8 mouse cellular contexts compared by ENCODE assay signal in genomic region chr16:20301770-20302649, GRCm38 (mm10). TPM values are rescaled to one million over a fixed set of nuclear protein-coding genes. Genes with fewer than 3 reads are reported as not detected.
DNase-seq lines count a peak whose midpoint lies in the region; ATAC-seq and TF ChIP-seq lines count a peak whose summit lies in the region.

TSS of gene Parl (minus strand) at chr16:20302387.

- peak; percentile 98 for TF ChIP-seq CTCF in kidney, postnatal 0 days (IDR thresholded peaks at IDR 0.05; ENCODE audit: low read depth)

- peak within 1 kb of the TSS; percentile 80 for H3K9ac ChIP-seq in heart, embryonic 12.5 days
- peak within 1 kb of the TSS; percentile 76 for H3K9ac ChIP-seq in kidney, postnatal 0 days (ENCODE audit: low read depth, low read length)
- peak within 1 kb of the TSS; percentile 87 for H3K9ac ChIP-seq in liver, embryonic 12.5 days
- peak within 1 kb of the TSS; percentile 60 for H3K9ac ChIP-seq in stomach, embryonic 15.5 days

- peak; percentile 89 for ATAC-seq in erythroid progenitor cell, adult 5-6 weeks (replicated peaks; ENCODE audit: low FRiP score, poor library complexity, severe bottlenecking)
- ATAC-seq in heart, embryonic 12.5 days (ENCODE audit: insufficient number of reproducible peaks, low FRiP score) = peak; percentile 86
- peak; percentile 89 for ATAC-seq in kidney, postnatal 0 days (replicated peaks; ENCODE audit: low FRiP score, low read depth)
- ATAC-seq in liver, embryonic 12.5 days = peak; percentile 93
- ATAC-seq in stomach, embryonic 15.5 days (ENCODE audit: insufficient read depth, low FRiP score, low read depth) = peak; percentile 82

- peak within 1 kb of the TSS; percentile 60 for H3K27ac ChIP-seq in heart, embryonic 12.5 days (ENCODE audit: poor library complexity, severe bottlenecking)
- H3K27ac ChIP-seq in kidney, postnatal 0 days = peak within 1 kb of the TSS; percentile 86
- H3K27ac ChIP-seq in liver, embryonic 12.5 days = peak within 1 kb of the TSS; percentile 69
- peak within 1 kb of the TSS; percentile 77 for H3K27ac ChIP-seq in stomach, embryonic 15.5 days

- peak; percentile 92 for DNase-seq in CD4-positive helper T cell, adult 2 months (ENCODE audit: low read depth, low spot score)
- DNase-seq in brain, embryonic 18.5 days (ENCODE audit: low read depth, low spot score) = peak; percentile 74
- DNase-seq in kidney, postnatal 0 days (ENCODE audit: low spot score) = peak; percentile 93
- peak; percentile 74 to 82 for DNase-seq in natural killer cell, adult 2 months (ENCODE audit: low spot score in 2 of 2)

- under 1% methylated on average over 45 of the region's 52 CpGs for WGBS in heart, embryonic 12.5 days
- under 1% methylated on average over 52 of the region's 52 CpGs for WGBS in kidney, postnatal 0 days
- WGBS in liver, embryonic 12.5 days (ENCODE audit: insufficient replicate concordance) = under 1% methylated on average over 52 of the region's 52 CpGs
- WGBS in stomach, embryonic 15.5 days = under 1% methylated on average over 52 of the region's 52 CpGs

- peaks cover 13% of the 10 kb centered on the region for H3K36me3 ChIP-seq in heart, embryonic 12.5 days
- H3K36me3 ChIP-seq in kidney, postnatal 0 days (ENCODE audit: insufficient read depth, low read length) = peaks cover 5% of the 10 kb centered on the region; the same call in 1 of the 2 replicates
- peaks cover 15% of the 10 kb centered on the region for H3K36me3 ChIP-seq in liver, embryonic 12.5 days
- peaks cover 3% of the 10 kb centered on the region; the same call in 1 of the 2 replicates for H3K36me3 ChIP-seq in stomach, embryonic 15.5 days

- no peaks in the 10 kb centered on the region for H3K27me3 ChIP-seq in heart, embryonic 12.5 days (replicated peaks)
- no peaks in the 10 kb centered on the region for H3K27me3 ChIP-seq in kidney, postnatal 0 days (ENCODE audit: insufficient read depth, low read length)
- H3K27me3 ChIP-seq in liver, embryonic 12.5 days (replicated peaks) = no peaks in the 10 kb centered on the region
- no peaks in the 10 kb centered on the region for H3K27me3 ChIP-seq in stomach, embryonic 15.5 days (replicated peaks)

- H3K4me3 ChIP-seq in heart, embryonic 12.5 days = peak within 1 kb of the TSS; percentile 73
- H3K4me3 ChIP-seq in kidney, postnatal 0 days (replicated peaks; ENCODE audit: low read depth, low read length) = peak within 1 kb of the TSS; percentile 93
- H3K4me3 ChIP-seq in liver, embryonic 12.5 days = peak within 1 kb of the TSS; percentile 94
- peak within 1 kb of the TSS; percentile 92 for H3K4me3 ChIP-seq in stomach, embryonic 15.5 days (replicated peaks)

- H3K4me1 ChIP-seq in heart, embryonic 12.5 days (replicated peaks) = peaks cover 19% of the 10 kb centered on the region
- H3K4me1 ChIP-seq in kidney, postnatal 0 days (replicated peaks; ENCODE audit: insufficient read depth, low read length) = peaks cover 9% of the 10 kb centered on the region
- peaks cover 26% of the 10 kb centered on the region for H3K4me1 ChIP-seq in liver, embryonic 12.5 days
- peaks cover 12% of the 10 kb centered on the region for H3K4me1 ChIP-seq in stomach, embryonic 15.5 days

- peak within 1 kb of the TSS; percentile 76 for H3K4me2 ChIP-seq in heart, embryonic 12.5 days
- peak within 1 kb of the TSS; percentile 70 for H3K4me2 ChIP-seq in kidney, postnatal 0 days (ENCODE audit: low read length)
- H3K4me2 ChIP-seq in liver, embryonic 12.5 days = peak within 1 kb of the TSS; percentile 84
- H3K4me2 ChIP-seq in stomach, embryonic 15.5 days = peak within 1 kb of the TSS; percentile 58

- no peaks in the 10 kb centered on the region for H3K9me3 ChIP-seq in heart, embryonic 12.5 days (replicated peaks)
- H3K9me3 ChIP-seq in kidney, postnatal 0 days (replicated peaks; ENCODE audit: low read length) = no peaks in the 10 kb centered on the region
- H3K9me3 ChIP-seq in liver, embryonic 12.5 days (replicated peaks) = no peaks in the 10 kb centered on the region
- H3K9me3 ChIP-seq in stomach, embryonic 15.5 days = no peaks in the 10 kb centered on the region

RNA-seq across cellular contexts. Expression of gene Parl, which starts in this region (rescaled TPM):
- total RNA-seq in erythroid progenitor cell, adult 5-6 weeks (2015; ENCODE audit: low replicate concordance) = 41.9 and 43.6 TPM in 2 replicates
- total RNA-seq in erythroid progenitor cell, adult 5-6 weeks (2017; ENCODE audit: low replicate concordance) = 52.8 and 63.5 TPM in 2 replicates
- polyA plus RNA-seq in heart, embryonic 12.5 days (2016; fragmentation: Nextera tagmentation; extraction: Ambion mirVana) = 74.6 and 75.8 TPM in 2 replicates
- polyA plus RNA-seq in kidney, postnatal 0 days (2015; fragmentation: Nextera tagmentation; extraction: Ambion mirVana) = 110 and 115 TPM in 2 replicates
- polyA plus RNA-seq in liver, embryonic 12.5 days (2016; fragmentation: Nextera tagmentation; extraction: Ambion mirVana) = 62.1 and 63.7 TPM in 2 replicates
- polyA plus RNA-seq in stomach, embryonic 15.5 days (2015; fragmentation: Nextera tagmentation; extraction: Ambion mirVana) = 83.8 and 90.7 TPM in 2 replicates

Comparison
In these comparisons a context has a peak if more than half of its experiments do, and no peak if none do; other contexts are left out.
1. Peak in every context shown above with its lines: DNase-seq, ATAC-seq, H3K4me3 ChIP-seq and H3K27ac ChIP-seq.